Mouse (Mus musculus) neural tube, embryonic 13.5 days (tissue): ENCODE results near the gene Mid1ip1. TPM values are rescaled to one million over a fixed set of nuclear protein-coding genes. Genes with fewer than 3 reads are reported as not detected.

ENCODE experiments used
- ATAC-seq: fragments of 200-750 bp; cut with Nextera tagmentation; 2 replicates; pipeline ENCODE4 v1.8.0; 2017; ENCODE audit warnings: low read depth, mild to moderate bottlenecking, moderate TSS enrichment, moderate library complexity
- H3K27ac ChIP-seq: fragments of 300-500 bp; sonication (generic); replicated peaks from 2 replicates; pipeline ENCODE4 v1.5.1; 2015; ENCODE audit warnings: moderate library complexity, mild to moderate bottlenecking, inconsistent platforms
- H3K27me3 ChIP-seq: fragments of 300-500 bp; sonication (generic); 2 replicates; pipeline ENCODE4 v1.6.1; 2015; ENCODE audit warnings: mild to moderate bottlenecking, inconsistent platforms
- H3K36me3 ChIP-seq: fragments of 300-500 bp; sonication (generic); 2 replicates; pipeline ENCODE4 v1.6.1; 2015; ENCODE audit warnings: mild to moderate bottlenecking, inconsistent platforms
- H3K4me1 ChIP-seq: fragments of 300-500 bp; sonication (generic); replicated peaks from 2 replicates; pipeline ENCODE4 v1.6.1; 2015; ENCODE audit warnings: inconsistent platforms
- H3K4me2 ChIP-seq: fragments of 300-500 bp; sonication (generic); 2 replicates; pipeline ENCODE4 v1.6.1; 2015; ENCODE audit warnings: inconsistent platforms, mild to moderate bottlenecking, moderate library complexity
- H3K4me3 ChIP-seq: fragments of 300-500 bp; sonication (generic); 2 replicates; pipeline ENCODE4 v1.5.1; 2015; ENCODE audit warnings: mild to moderate bottlenecking, inconsistent platforms
- H3K9ac ChIP-seq: fragments of 300-500 bp; sonication (generic); 2 replicates; pipeline ENCODE4 v1.6.1; 2015; ENCODE audit warnings: moderate library complexity, mild to moderate bottlenecking, inconsistent platforms
- H3K9me3 ChIP-seq: fragments of 300-500 bp; sonication (generic); 2 replicates; pipeline ENCODE4 v1.6.1; 2016; ENCODE audit warnings: inconsistent platforms
- WGBS: fragments of 180-500 bp; shearing (Covaris S2); methylation state at CpG from one replicate; pipeline ENCODE4 v1.1.7; 2015; 5-methylcytosine and 5-hydroxymethylcytosine counted together
- polyA plus RNA-seq: library from polyadenylated mRNA; unstranded; fragments of >200 nt; fragmentation: Nextera tagmentation; extraction: Ambion mirVana; gene quantifications from 2 replicates; pipeline ENCODE4 v1.2.1, GENCODE M21; 2015

The Mid1ip1 gene
- polyA plus RNA-seq, result 92.4 and 93.4 TPM in 2 replicates

GRCm38 (mm10) chrX:10714696-10715140 is at the start of gene Mid1ip1:
TSS of gene Mid1ip1 (plus strand) at chrX:10715013.
- Histone ChIP-seq H3K27me3 (no peaks in the 10 kb centered on the region), H3K27ac (peak within 1 kb of the TSS; percentile 61), H3K4me3 (peak within 1 kb of the TSS; percentile 12; the same call in 1 of the 2 replicates), H3K9me3 (no peaks in the 10 kb centered on the region), H3K4me2 (peak within 1 kb of the TSS; percentile 41), H3K9ac (no peak within 1 kb of the TSS), H3K4me1 (peaks cover 7% of the 10 kb centered on the region), H3K36me3 (no peaks in the 10 kb centered on the region)
- ATAC-seq, result peak; percentile 48
- WGBS, result 21% methylated on average over 12 of the region's 12 CpGs

GRCm38 (mm10) chrX:10694455-10695180 is 20.2 kb upstream of the Mid1ip1 start:
- no peak for ATAC-seq
- Histone ChIP-seq H3K9me3 (no peaks in the 10 kb centered on the region), H3K4me1 (no peaks in the 10 kb centered on the region), H3K4me3 (no peak overlapping the region), H3K4me2 (no peak overlapping the region), H3K9ac (no peak overlapping the region), H3K27me3 (no peaks in the 10 kb centered on the region), H3K36me3 (no peaks in the 10 kb centered on the region), H3K27ac (no peak overlapping the region)
- 87% methylated on average over 5 of the region's 5 CpGs for WGBS

- 96% methylated on average over 3 of the region's 3 CpGs for WGBS
- H3K4me1 ChIP-seq, result no peaks in the 10 kb centered on the region
- H3K27ac ChIP-seq, result no peak overlapping the region
- no peak overlapping the region for H3K4me2 ChIP-seq
- H3K9me3 ChIP-seq, result no peaks in the 10 kb centered on the region
- no peak overlapping the region for H3K4me3 ChIP-seq
- ATAC-seq, result no peak
- no peaks in the 10 kb centered on the region for H3K36me3 ChIP-seq
- H3K27me3 ChIP-seq, result no peaks in the 10 kb centered on the region
- H3K9ac ChIP-seq, result no peak overlapping the region
Measured at GRCm38 (mm10) chrX:10706728-10707127, 8.1 kb upstream of the Mid1ip1 start.

- Histone ChIP-seq H3K36me3 (no peaks in the 10 kb centered on the region), H3K4me2 (peak overlapping the region; percentile 41), H3K9ac (no peak overlapping the region), H3K9me3 (no peaks in the 10 kb centered on the region), H3K4me1 (peaks cover 7% of the 10 kb centered on the region), H3K27me3 (no peaks in the 10 kb centered on the region), H3K27ac (peak overlapping the region; percentile 33; the same call in 1 of the 2 replicates), H3K4me3 (peak overlapping the region; percentile 12; the same call in 1 of the 2 replicates)
- WGBS, result 43% methylated on average over 11 of the region's 11 CpGs
- ATAC-seq, result no peak
Measured at GRCm38 (mm10) chrX:10713839-10714637, 775 bp upstream of the Mid1ip1 start.

- Histone ChIP-seq H3K4me3 (peak overlapping the region; percentile 59), H3K4me2 (peak overlapping the region; percentile 65), H3K36me3 (no peaks in the 10 kb centered on the region), H3K27ac (peak overlapping the region; percentile 89), H3K9ac (peak overlapping the region; percentile 81), H3K27me3 (no peaks in the 10 kb centered on the region), H3K4me1 (peaks cover 17% of the 10 kb centered on the region), H3K9me3 (no peaks in the 10 kb centered on the region)
- WGBS, result 20% methylated on average over 50 of the region's 50 CpGs
- ATAC-seq, result peak; percentile 89
Measured at GRCm38 (mm10) chrX:10716917-10717763, 2.3 kb downstream of the Mid1ip1 start.

GRCm38 (mm10) chrX:10718021-10718837 is 3.4 kb downstream of the Mid1ip1 start:
- H3K9me3 ChIP-seq, result no peaks in the 10 kb centered on the region
- H3K36me3 ChIP-seq, result no peaks in the 10 kb centered on the region
- peak overlapping the region; percentile 81 for H3K9ac ChIP-seq
- ATAC-seq, result peak; percentile 20; the same call in 1 of the 2 replicates
- WGBS, result 19% methylated on average over 61 of the region's 61 CpGs
- no peaks in the 10 kb centered on the region for H3K27me3 ChIP-seq
- peak overlapping the region; percentile 89 for H3K27ac ChIP-seq
- peaks cover 17% of the 10 kb centered on the region for H3K4me1 ChIP-seq
- H3K4me3 ChIP-seq, result peak overlapping the region; percentile 59
- H3K4me2 ChIP-seq, result peak overlapping the region; percentile 65

GRCm38 (mm10) chrX:10718838-10719539 is 4.2 kb downstream of the Mid1ip1 start:
- Histone ChIP-seq H3K4me3 (peak overlapping the region; percentile 59), H3K4me1 (peaks cover 17% of the 10 kb centered on the region), H3K27me3 (no peaks in the 10 kb centered on the region), H3K9me3 (no peaks in the 10 kb centered on the region), H3K27ac (peak overlapping the region; percentile 89), H3K36me3 (no peaks in the 10 kb centered on the region), H3K4me2 (peak overlapping the region; percentile 65), H3K9ac (peak overlapping the region; percentile 81)
- 17% methylated on average over 22 of the region's 22 CpGs for WGBS
- peak; percentile 71 for ATAC-seq

GRCm38 (mm10) chrX:10720391-10720790 is 5.6 kb downstream of the Mid1ip1 start:
- Histone ChIP-seq H3K27ac (no peak overlapping the region), H3K4me3 (0 out of 2 replicates have a peak overlapping the region, but pooled peaks have one; percentile 59), H3K4me2 (peak overlapping the region; percentile 65), H3K9me3 (no peaks in the 10 kb centered on the region), H3K9ac (0 out of 2 replicates have a peak overlapping the region, but pooled peaks have one; percentile 17), H3K4me1 (peaks cover 14% of the 10 kb centered on the region), H3K36me3 (no peaks in the 10 kb centered on the region), H3K27me3 (no peaks in the 10 kb centered on the region)
- WGBS, result 31% methylated on average over 6 of the region's 6 CpGs
- no peak for ATAC-seq

- ATAC-seq, result no peak
- H3K4me1 ChIP-seq, result peaks cover 10% of the 10 kb centered on the region
- no peak overlapping the region for H3K27ac ChIP-seq
- no peaks in the 10 kb centered on the region for H3K9me3 ChIP-seq
- no peak overlapping the region for H3K4me3 ChIP-seq
- WGBS, result 83% methylated on average over 1 of the region's 1 CpGs
- H3K4me2 ChIP-seq, result no peak overlapping the region
- no peak overlapping the region for H3K9ac ChIP-seq
- H3K27me3 ChIP-seq, result no peaks in the 10 kb centered on the region
- no peaks in the 10 kb centered on the region for H3K36me3 ChIP-seq
Measured at GRCm38 (mm10) chrX:10724571-10724970, 9.8 kb downstream of the Mid1ip1 start.

- no peak overlapping the region for H3K27ac ChIP-seq
- no peaks in the 10 kb centered on the region for H3K9me3 ChIP-seq
- no peak overlapping the region for H3K4me2 ChIP-seq
- H3K4me1 ChIP-seq, result no peaks in the 10 kb centered on the region
- 12% methylated on average over 3 of the region's 6 CpGs for WGBS
- no peaks in the 10 kb centered on the region for H3K36me3 ChIP-seq
- no peak overlapping the region for H3K4me3 ChIP-seq
- ATAC-seq, result no peak
- H3K9ac ChIP-seq, result no peak overlapping the region
- no peaks in the 10 kb centered on the region for H3K27me3 ChIP-seq
Measured at GRCm38 (mm10) chrX:10729488-10729887, 14.7 kb downstream of the Mid1ip1 start.
